Mouse (Mus musculus) right cerebral cortex, postnatal 25 days (tissue): ENCODE measurements around the gene Mapk11.

ENCODE experiments used
- DNase-seq: peaks from one replicate; pipeline ENCODE4 v3.0.0; 2022

Mapk11 gene

DNA sequence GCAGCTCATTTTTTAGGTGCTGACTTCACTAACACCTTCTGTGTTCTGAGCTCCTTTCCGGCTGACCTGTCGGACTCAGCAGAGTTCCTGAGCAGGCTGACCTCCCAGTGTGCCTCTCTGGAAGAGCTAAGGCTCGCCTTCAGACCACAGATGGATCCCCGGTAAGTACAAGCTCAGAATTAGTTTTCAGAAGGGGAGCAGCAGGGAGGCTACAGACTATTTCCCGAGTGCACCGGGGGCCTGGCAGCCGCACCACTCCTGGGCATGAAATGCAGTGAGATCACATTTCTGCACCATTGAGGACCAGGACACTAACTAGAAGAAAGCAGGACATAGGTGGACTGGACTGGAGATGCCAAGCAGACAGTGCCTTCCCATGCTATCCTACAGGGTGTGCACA lies 50.8 kb downstream of the Mapk11 start:
- DNase-seq: no peak

DNA sequence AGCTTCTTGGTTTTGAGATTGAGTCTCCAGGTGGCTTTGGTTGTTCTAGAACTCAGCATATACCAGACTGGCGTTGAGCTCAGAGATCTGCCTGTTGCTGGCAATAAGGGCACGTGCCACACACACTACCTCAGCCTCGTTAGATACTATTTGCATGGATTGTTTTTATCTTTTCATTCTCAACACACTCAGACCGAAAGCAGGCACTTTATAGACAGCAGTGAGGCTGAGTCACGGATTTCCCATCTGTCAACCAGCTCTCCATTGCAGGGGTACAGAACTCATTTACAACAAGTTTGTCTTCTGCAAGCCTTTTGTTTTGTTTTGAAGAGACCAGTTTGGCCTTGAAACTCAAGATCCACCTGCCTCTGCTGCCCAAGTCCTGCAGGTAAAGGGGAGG lies 52.0 kb downstream of the Mapk11 start:
- DNase-seq: no peak
